Mouse (Mus musculus): ENCODE measurements around the gene Evi2. TPM values are rescaled to one million over a fixed set of nuclear protein-coding genes. Genes with fewer than 3 reads are reported as not detected.

Gene Evi2
- polyA plus RNA-seq, 1 experiment from 2014 or later, result 1.7 TPM

GRCm38 (mm10) chr11:79528601-79529000 is 1.8 kb downstream of the Evi2 start:
- H3K27me3 ChIP-seq (ENCODE audit: control insufficient read depth, insufficient read depth, low read length), result no peaks in the 10 kb centered on the region

DNA sequence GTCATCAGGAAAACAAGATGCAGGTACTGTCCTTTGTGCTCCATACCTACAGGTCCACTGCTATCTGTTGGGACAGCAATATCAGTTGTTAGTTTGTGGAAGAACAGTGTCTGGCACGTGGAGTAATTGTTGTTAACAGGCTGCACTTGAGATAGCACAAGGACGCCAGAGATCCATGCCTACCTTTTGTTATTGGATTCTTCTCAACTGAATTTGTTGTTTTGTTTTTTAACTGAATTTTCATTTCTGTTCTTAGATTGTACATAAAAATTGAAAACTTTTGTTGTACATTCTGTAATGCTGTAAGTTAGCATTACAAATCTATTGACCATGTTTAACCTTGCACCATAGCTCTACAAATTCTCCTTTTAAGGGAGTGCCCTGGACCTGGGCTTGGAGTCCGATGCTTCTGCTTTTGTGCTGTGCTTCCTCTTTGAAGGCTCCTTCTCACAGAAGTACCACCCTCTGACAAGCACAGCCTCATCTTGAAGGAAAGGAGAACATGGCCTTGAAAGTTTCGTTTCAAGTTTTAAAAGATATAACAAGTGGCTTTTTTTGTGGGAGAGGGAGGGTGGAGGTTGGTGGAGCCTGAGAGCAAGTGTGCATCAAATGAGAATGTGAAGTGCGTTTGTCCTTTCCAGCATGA is 2.5 kb downstream of the Evi2 start:
- peaks cover 3% of the 10 kb centered on the region; the same call in 1 of the 2 replicates for H3K36me3 ChIP-seq (ENCODE audit: control insufficient read depth, insufficient read depth, low read length)
- H3K9ac ChIP-seq (ENCODE audit: low read depth, low read length), result no peak overlapping the region
- no peak for ATAC-seq (ENCODE audit: low FRiP score, low TSS enrichment)
- peaks cover 7% of the 10 kb centered on the region for H3K4me1 ChIP-seq (ENCODE audit: control insufficient read depth, insufficient read depth, low read length)
- H3K27me3 ChIP-seq (ENCODE audit: control insufficient read depth, insufficient read depth, low read length), result no peaks in the 10 kb centered on the region
- H3K4me3 ChIP-seq (ENCODE audit: low read length), result no peak overlapping the region
- no peak overlapping the region for H3K4me2 ChIP-seq (replicated peaks; ENCODE audit: low read depth, low read length)
- no peaks in the 10 kb centered on the region for H3K9me3 ChIP-seq (ENCODE audit: control insufficient read depth, low read length)
- no peak overlapping the region for H3K27ac ChIP-seq (ENCODE audit: low read depth, low read length)
- 88% methylated on average over 5 of the region's 5 CpGs for WGBS

More at GRCm38 (mm10) chr11:79528601-79529000, 1.8 kb downstream of the Evi2 start:
- Histone ChIP-seq H3K9ac (ENCODE audit: low read depth, low read length) (no peak overlapping the region), H3K27ac (ENCODE audit: low read depth, low read length) (no peak overlapping the region), H3K36me3 (ENCODE audit: control insufficient read depth, insufficient read depth, low read length) (peaks cover 3% of the 10 kb centered on the region; the same call in 1 of the 2 replicates), H3K9me3 (ENCODE audit: control insufficient read depth, low read length) (no peaks in the 10 kb centered on the region), H3K4me2 (replicated peaks; ENCODE audit: low read depth, low read length) (no peak overlapping the region), H3K4me1 (ENCODE audit: control insufficient read depth, insufficient read depth, low read length) (peaks cover 5% of the 10 kb centered on the region), H3K4me3 (ENCODE audit: low read length) (no peak overlapping the region)
- WGBS, result 91% methylated on average over 3 of the region's 3 CpGs
- no peak for ATAC-seq (ENCODE audit: low FRiP score, low TSS enrichment)

GRCm38 (mm10) chr11:79527015-79527738 is 3.2 kb downstream of the Evi2 start:
- no peaks in the 10 kb centered on the region for H3K9me3 ChIP-seq (ENCODE audit: control insufficient read depth, low read length)
- H3K27me3 ChIP-seq (ENCODE audit: control insufficient read depth, insufficient read depth, low read length), result no peaks in the 10 kb centered on the region
- ATAC-seq (ENCODE audit: low FRiP score, low TSS enrichment), result no peak
- 80% methylated on average over 15 of the region's 15 CpGs for WGBS
- no peak overlapping the region for H3K9ac ChIP-seq (ENCODE audit: low read depth, low read length)
- peaks cover 3% of the 10 kb centered on the region; the same call in 1 of the 2 replicates for H3K36me3 ChIP-seq (ENCODE audit: control insufficient read depth, insufficient read depth, low read length)
- H3K4me3 ChIP-seq (ENCODE audit: low read length), result no peak overlapping the region
- H3K4me1 ChIP-seq (ENCODE audit: control insufficient read depth, insufficient read depth, low read length), result peaks cover 7% of the 10 kb centered on the region
- no peak overlapping the region for H3K27ac ChIP-seq (ENCODE audit: low read depth, low read length)
- no peak overlapping the region for H3K4me2 ChIP-seq (replicated peaks; ENCODE audit: low read depth, low read length)

- Histone ChIP-seq H3K36me3 (ENCODE audit: control insufficient read depth, insufficient read depth, low read length) (peaks cover 3% of the 10 kb centered on the region; the same call in 1 of the 2 replicates), H3K27ac (ENCODE audit: low read depth, low read length) (no peak overlapping the region), H3K4me1 (ENCODE audit: control insufficient read depth, insufficient read depth, low read length) (peaks cover 7% of the 10 kb centered on the region), H3K4me3 (ENCODE audit: low read length) (no peak overlapping the region), H3K9me3 (ENCODE audit: control insufficient read depth, low read length) (no peaks in the 10 kb centered on the region), H3K4me2 (replicated peaks; ENCODE audit: low read depth, low read length) (no peak overlapping the region), H3K9ac (ENCODE audit: low read depth, low read length) (no peak overlapping the region), H3K27me3 (ENCODE audit: control insufficient read depth, insufficient read depth, low read length) (no peaks in the 10 kb centered on the region)
- 91% methylated on average over 3 of the region's 3 CpGs for WGBS
- ATAC-seq (ENCODE audit: low FRiP score, low TSS enrichment), result no peak
These were observed 3.8 kb downstream of the Evi2 start for GRCm38 (mm10) chr11:79526549-79526948.

- ATAC-seq (ENCODE audit: low FRiP score, low TSS enrichment), result peak; percentile 69; the same call in 1 of the 2 replicates
- Histone ChIP-seq H3K4me3 (ENCODE audit: low read length) (no peak overlapping the region), H3K27ac (ENCODE audit: low read depth, low read length) (no peak overlapping the region; the same call in 1 of the 2 replicates), H3K36me3 (ENCODE audit: control insufficient read depth, insufficient read depth, low read length) (no peaks in the 10 kb centered on the region), H3K4me1 (ENCODE audit: control insufficient read depth, insufficient read depth, low read length) (peaks cover 7% of the 10 kb centered on the region), H3K27me3 (ENCODE audit: control insufficient read depth, insufficient read depth, low read length) (no peaks in the 10 kb centered on the region), H3K4me2 (replicated peaks; ENCODE audit: low read depth, low read length) (no peak overlapping the region), H3K9me3 (ENCODE audit: control insufficient read depth, low read length) (no peaks in the 10 kb centered on the region), H3K9ac (ENCODE audit: low read depth, low read length) (no peak overlapping the region)
- WGBS, result 24% methylated on average over 1 of the region's 1 CpGs
These were observed 6.1 kb downstream of the Evi2 start for GRCm38 (mm10) chr11:79524310-79524575.

- H3K4me2 ChIP-seq (replicated peaks; ENCODE audit: low read depth, low read length), result no peak within 1 kb of the TSS
- no peak within 1 kb of the TSS for H3K9ac ChIP-seq (ENCODE audit: low read depth, low read length)
- 44% methylated on average over 10 of the region's 10 CpGs for WGBS
- H3K4me3 ChIP-seq (ENCODE audit: low read length), result no peak within 1 kb of the TSS
- H3K9me3 ChIP-seq (ENCODE audit: control insufficient read depth, low read length), result no peaks in the 10 kb centered on the region
- H3K27ac ChIP-seq (ENCODE audit: low read depth, low read length), result peak within 1 kb of the TSS; percentile 33; the same call in 1 of the 2 replicates
- H3K4me1 ChIP-seq (ENCODE audit: control insufficient read depth, insufficient read depth, low read length), result peaks cover 7% of the 10 kb centered on the region
- H3K36me3 ChIP-seq (ENCODE audit: control insufficient read depth, insufficient read depth, low read length), result no peaks in the 10 kb centered on the region
- no peak for ATAC-seq (ENCODE audit: low FRiP score, low TSS enrichment)
- H3K27me3 ChIP-seq (ENCODE audit: control insufficient read depth, insufficient read depth, low read length), result no peaks in the 10 kb centered on the region
These were observed 6.7 kb downstream of the Evi2 start, which contains the start of gene Evi2b for GRCm38 (mm10) chr11:79523560-79524309. Evi2b (minus strand) TSS chr11:79523762.

GRCm38 (mm10) chr11:79522944-79523343 is 7.4 kb downstream of the Evi2 start:
- Histone ChIP-seq H3K27me3 (ENCODE audit: control insufficient read depth, insufficient read depth, low read length) (no peaks in the 10 kb centered on the region), H3K4me2 (replicated peaks; ENCODE audit: low read depth, low read length) (no peak overlapping the region), H3K27ac (ENCODE audit: low read depth, low read length) (no peak overlapping the region), H3K9ac (ENCODE audit: low read depth, low read length) (no peak overlapping the region), H3K36me3 (ENCODE audit: control insufficient read depth, insufficient read depth, low read length) (no peaks in the 10 kb centered on the region), H3K4me1 (ENCODE audit: control insufficient read depth, insufficient read depth, low read length) (peaks cover 7% of the 10 kb centered on the region), H3K9me3 (ENCODE audit: control insufficient read depth, low read length) (no peaks in the 10 kb centered on the region), H3K4me3 (ENCODE audit: low read length) (no peak overlapping the region)
- ATAC-seq (ENCODE audit: low FRiP score, low TSS enrichment), result no peak
- WGBS, result 79% methylated on average over 1 of the region's 1 CpGs

- Histone ChIP-seq H3K9me3 (ENCODE audit: control insufficient read depth, low read length) (no peaks in the 10 kb centered on the region), H3K9ac (ENCODE audit: low read depth, low read length) (no peak overlapping the region), H3K4me2 (replicated peaks; ENCODE audit: low read depth, low read length) (no peak overlapping the region), H3K4me3 (ENCODE audit: low read length) (no peak overlapping the region), H3K4me1 (ENCODE audit: control insufficient read depth, insufficient read depth, low read length) (peaks cover 7% of the 10 kb centered on the region), H3K36me3 (ENCODE audit: control insufficient read depth, insufficient read depth, low read length) (no peaks in the 10 kb centered on the region), H3K27ac (ENCODE audit: low read depth, low read length) (no peak overlapping the region), H3K27me3 (ENCODE audit: control insufficient read depth, insufficient read depth, low read length) (no peaks in the 10 kb centered on the region)
- no peak for ATAC-seq (ENCODE audit: low FRiP score, low TSS enrichment)
These were observed 8.5 kb downstream of the Evi2 start for GRCm38 (mm10) chr11:79521930-79522329.

- Histone ChIP-seq H3K4me2 (replicated peaks; ENCODE audit: low read depth, low read length) (no peak overlapping the region), H3K27ac (ENCODE audit: low read depth, low read length) (no peak overlapping the region), H3K4me1 (ENCODE audit: control insufficient read depth, insufficient read depth, low read length) (peaks cover 7% of the 10 kb centered on the region), H3K36me3 (ENCODE audit: control insufficient read depth, insufficient read depth, low read length) (no peaks in the 10 kb centered on the region), H3K27me3 (ENCODE audit: control insufficient read depth, insufficient read depth, low read length) (no peaks in the 10 kb centered on the region), H3K9ac (ENCODE audit: low read depth, low read length) (no peak overlapping the region), H3K9me3 (ENCODE audit: control insufficient read depth, low read length) (no peaks in the 10 kb centered on the region), H3K4me3 (ENCODE audit: low read length) (no peak overlapping the region)
- ATAC-seq (ENCODE audit: low FRiP score, low TSS enrichment), result no peak
These were observed 9.6 kb downstream of the Evi2 start for GRCm38 (mm10) chr11:79520772-79521171.
